Mouse (Mus musculus) retina, embryonic 14.5 days (tissue): ENCODE results near the gene Rbm3.
"Not testable (repeated sequence)": the region's sequence is repeated elsewhere in the genome, so short reads cannot be mapped to it uniquely, and the experiment has no call there.

Source experiments
- DNase-seq: peaks from one replicate; pipeline ENCODE4 v3.0.0-alpha.2; 2015; ENCODE audit warnings: low spot score

Rbm3 gene

GRCm38 (mm10) chrX:8131393-8131792, 14.3 kb downstream of the Rbm3 start:
- DNase-seq, result no peak

DNA sequence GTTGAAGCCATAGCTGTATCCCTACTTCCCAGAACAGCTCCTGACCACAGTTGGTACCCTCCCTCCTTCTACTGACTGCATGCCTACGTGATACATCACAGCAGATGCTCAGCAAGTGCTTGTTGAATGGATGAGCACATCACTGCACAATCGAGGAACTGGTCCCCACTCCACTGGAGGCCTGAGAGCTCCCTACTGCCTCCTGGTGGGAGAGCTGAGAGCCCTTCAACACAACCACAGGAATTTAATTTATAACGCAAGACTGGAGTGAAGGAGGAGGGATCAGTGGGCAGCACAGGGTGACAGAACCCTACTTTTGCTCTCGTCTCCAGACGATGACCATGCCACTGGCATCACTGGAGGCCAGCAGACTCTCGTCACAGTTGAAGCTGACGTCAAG, 20.4 kb downstream of the Rbm3 start:
- no peak for DNase-seq

- DNase-seq, result no peak
Measured at GRCm38 (mm10) chrX:8123821-8124470, 21.7 kb downstream of the Rbm3 start.

DNA sequence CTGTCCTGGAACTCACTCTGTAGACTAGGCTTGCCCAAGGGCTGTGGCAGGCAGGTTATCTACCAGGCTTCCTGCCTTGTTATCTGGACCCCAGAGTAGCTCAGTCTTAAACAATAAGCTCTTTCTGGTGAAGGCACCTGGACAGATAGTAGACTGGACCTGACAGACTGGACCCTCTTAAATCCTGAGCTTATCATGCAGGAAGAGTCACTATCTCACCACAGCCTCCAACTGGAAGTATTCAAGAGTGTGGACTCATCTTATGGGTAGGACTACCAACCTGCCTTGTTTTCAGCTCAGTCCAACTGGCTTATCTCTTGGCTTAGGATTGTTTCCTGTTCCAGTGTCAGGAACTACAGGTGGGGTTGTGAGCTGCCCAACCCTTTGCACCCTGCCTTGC, 28.4 kb downstream of the Rbm3 start:
- no peak for DNase-seq

DNA sequence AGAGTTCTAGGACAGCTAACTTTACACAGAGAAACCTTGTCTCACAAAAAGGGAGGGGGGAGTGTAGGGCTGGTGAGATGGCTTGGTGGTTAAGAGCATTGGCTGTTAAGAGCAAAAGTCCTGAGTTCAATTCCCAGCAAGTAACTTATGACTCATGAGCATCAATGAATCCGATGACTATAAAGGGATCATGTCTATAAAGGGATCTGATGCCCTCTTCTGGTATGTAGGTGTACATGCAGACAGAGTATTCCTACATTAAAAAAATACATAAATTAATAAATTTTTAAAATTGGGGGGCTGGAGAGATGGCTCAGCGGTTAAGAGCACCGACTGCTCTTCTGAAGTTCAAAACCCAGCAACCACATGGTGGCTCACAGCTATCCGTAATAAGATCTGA, 30.4 kb downstream of the Rbm3 start:
- no peak for DNase-seq

DNA sequence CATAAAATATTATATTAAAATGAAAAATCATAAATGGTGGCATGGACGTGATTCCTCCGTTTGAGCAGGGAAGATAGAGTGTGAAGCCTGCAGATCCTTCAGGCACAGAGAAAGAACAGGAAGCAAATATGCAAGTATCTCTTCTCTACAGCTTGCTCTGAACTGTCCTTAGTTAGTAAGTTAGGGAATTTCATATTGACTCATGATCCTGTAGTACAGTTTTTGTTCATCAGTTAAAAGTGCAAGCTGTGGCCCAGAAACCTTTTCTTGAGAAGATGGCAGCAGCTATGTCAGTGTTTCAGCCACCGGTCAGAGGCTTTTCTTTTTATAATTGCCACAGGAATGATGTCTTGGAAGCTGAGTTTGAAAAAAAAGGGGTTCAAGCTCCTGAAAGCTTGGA, 40.7 kb downstream of the Rbm3 start:
- no peak for DNase-seq

DNA sequence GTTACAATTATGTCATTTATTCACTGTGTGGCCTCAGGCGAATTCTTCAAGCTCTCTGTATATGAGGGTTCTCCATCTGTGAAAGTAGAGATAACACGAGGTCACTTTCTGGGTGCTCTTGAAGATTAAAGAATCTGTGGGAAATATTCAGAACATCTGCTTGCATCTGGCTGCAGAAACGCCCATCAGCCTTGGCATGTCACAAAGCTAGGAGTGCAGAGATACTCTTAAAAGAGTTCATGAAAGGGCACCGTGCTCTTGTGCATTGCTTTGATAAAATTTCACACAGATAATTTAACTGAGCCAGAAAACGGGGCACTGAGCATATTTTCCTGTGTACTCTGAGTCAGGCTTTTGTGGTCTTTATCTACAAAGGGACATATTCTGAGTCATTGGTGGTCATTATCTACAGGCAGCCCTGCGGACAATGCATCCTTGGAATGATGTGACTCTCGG, 43.4 kb downstream of the Rbm3 start:
- no peak for DNase-seq

DNA sequence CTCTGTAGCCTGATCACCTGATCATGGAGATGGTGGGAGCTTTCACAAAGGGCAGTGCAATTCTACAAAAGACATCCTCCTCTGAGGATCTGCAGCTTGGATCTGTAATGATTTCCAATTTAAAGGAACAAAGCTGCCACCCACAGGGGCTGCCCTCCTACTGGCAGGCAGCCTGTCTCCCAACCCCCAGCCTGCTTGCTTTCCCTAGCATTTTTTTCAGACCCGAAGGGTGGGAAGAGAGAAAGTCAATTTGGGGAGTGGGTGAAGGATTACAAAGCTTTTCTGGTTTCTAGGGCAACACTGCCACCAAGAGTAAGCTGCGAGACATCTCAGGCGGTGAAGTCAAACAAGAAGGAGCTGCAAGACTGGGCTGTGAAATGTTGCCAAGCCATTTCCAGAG, 44.7 kb downstream of the Rbm3 start:
- DNase-seq, result peak; percentile 85

- DNase-seq, result no peak
Measured at GRCm38 (mm10) chrX:8099435-8099834, 46.2 kb downstream of the Rbm3 start.

DNA sequence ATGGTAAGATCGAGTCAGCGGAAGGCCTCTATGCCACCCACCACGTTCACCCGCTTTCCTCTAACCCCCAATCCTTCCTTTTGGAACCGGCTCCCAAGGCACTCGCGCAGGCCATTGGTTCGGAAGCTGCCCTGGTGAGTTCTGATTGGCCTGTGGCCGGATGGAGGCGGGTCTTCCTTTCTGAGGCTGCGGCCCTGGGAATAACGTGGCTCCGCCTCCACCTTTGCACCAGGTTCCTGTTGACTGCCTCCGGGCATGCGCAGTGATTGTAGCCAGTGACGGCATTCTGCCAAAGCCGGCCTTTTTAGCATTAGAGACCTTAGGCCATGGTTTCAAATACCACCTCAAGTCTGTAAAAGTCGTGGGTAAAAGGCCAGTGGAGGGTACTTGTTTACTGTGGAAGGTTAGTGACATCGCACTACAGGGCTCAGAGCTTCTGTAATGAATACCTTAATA, 48.9 kb downstream of the Rbm3 start:
- peak; percentile 95 for DNase-seq

DNA sequence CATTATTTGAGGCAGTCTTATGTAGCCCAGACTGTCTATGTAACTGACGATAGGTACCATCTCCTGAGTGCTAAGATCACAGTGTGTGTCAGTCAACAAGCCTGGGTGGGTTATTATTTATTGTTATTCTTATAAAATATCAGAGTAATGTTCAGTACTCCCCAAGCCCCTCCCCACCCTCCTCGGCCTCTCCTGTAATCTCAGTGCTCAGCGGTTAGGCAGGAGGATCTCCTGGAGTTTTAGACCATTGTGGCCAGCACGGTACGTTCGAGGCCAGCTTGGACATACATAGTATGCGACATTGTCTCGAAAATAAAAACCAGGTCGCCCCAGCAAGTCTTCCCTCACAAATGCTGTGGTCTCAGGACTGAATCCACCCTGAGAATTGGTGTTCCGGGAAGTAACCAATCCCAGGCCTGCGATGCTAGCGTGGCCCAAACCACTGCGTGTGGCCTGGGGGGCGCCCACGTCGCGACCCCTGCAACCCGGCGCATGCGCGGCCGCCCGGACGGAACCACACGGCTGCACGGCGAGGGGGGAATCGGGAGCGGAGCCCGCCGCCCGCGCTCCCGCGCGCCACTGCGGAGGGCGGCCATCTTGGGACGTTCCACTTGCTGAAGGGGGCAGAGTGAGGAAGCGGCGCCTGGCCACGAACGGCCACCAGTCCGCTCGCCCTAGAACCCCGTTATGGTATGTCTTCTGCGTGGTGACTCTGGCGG, 49.5 kb downstream of the Rbm3 start:
- DNase-seq, result not testable (repeated sequence)

GRCm38 (mm10) chrX:8095546-8095945, 50.1 kb downstream of the Rbm3 start:
- DNase-seq, result no peak

DNA sequence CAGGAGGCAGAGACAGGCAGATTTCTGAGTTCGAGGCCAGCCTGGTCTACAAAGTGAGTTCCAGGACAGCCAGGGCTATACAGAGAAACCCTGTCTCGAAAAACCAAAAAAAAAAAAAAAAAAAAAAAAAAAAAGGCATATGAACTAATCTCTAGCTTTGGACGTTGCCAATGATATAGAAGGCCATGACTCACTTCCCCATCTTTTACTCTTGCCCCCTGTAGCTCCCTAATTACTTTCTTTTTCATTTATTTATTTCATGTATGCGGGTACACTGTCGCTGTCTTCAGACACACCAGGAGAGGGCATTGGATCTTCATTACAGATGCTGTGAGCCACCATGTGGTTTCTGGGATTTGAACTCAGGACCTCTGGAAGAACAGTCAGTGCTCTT, 54.7 kb downstream of the Rbm3 start:
- not testable (repeated sequence) for DNase-seq

DNA sequence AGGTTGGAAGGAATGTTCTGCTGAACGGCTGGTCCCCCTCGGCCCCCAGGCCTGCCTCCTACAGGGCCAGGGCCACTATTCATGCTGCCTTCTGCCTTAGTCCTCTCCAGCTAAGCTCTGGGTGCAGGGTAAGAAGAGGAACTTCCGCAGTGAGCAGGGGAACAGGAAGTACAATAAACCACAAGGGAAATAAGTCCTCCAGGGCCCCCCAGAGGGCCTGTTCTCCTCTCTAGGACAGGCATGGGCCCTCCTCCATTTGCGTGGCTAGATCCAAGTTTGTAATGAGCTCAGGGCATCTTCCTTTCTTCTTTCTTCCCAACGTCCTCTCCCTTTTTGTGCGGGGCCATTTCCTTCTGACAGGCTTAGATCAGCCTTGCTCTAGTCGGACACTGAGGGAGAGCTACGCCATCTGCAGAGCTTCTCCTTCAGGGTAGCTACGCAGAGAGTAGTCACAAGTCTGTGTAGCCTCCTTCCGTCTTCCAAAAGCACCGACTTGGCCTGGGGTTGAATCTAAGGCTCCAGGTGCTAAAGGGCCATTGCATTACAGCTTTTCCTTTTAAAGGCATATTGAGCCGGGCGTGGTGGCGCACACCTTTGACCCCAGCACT, 55.2 kb downstream of the Rbm3 start, which contains the start of gene Was:
Gene Was, minus strand, starts transcription at position 153 of the 608 bp plus-strand sequence.
- DNase-seq, result no peak

DNA sequence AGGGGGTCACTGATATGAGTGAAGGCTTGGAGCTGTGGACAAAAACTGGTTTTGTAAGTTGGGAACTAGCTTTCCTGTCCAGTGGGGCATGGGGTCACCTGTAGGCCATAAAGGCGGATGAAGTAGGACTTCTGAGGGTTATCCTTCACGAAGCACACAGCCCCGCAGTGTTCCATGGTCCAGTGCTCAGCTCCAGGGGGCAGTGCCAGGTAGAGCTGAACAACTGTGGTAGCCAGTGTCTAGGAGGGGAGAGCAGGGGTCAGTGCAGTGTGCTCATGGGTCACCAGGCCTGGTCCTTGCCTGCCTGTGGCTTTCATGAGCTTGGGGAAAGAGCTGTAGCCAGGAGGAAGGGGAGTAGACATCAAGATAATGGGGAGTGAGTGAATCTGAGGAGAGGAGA, 55.9 kb downstream of the Rbm3 start:
- DNase-seq, result no peak
